Mouse (Mus musculus) left cerebral cortex, postnatal 36 days (tissue): Measurements from ENCODE around the gene Mbd6. TPM values are rescaled to one million over a fixed set of nuclear protein-coding genes. Genes with fewer than 3 reads are reported as not detected.

Experiments used
- DNase-seq, 2 experiments: peaks; one replicate each; pipeline ENCODE4 v3.0.0; 2021 to 2022; ENCODE audit warnings: low spot score in 2 of 2, mixed read lengths in 1 of 2
- intact Hi-C: fragments of 180-260 bp; cut with DNase I; formaldehyde crosslinking; loops from one replicate; pipeline ENCODE4 v1.15.1; 2025
- total RNA-seq, 2 experiments: library from RNA; stranded (reverse); gene quantifications; 2 replicates each; pipeline ENCODE4 v1.2.3; 2021

Mbd6 gene
- 10 to 100 TPM; 32.9 to 54.4 TPM for total RNA-seq

GRCm38 (mm10) chr10:127288800-127289572 is at the start of gene Mbd6:
Gene Mbd6, minus strand, starts transcription at chr10:127289018.
- intact Hi-C loops = loop anchor here (2.0 kb wide), 1 partner anchor 22 kb away; the partner anchor contains the start of gene Dctn2
- peak; percentile 88 to 90 for DNase-seq

GRCm38 (mm10) chr10:127337536-127338099 is 48.8 kb upstream of the Mbd6 start:
- DNase-seq = no peak
- intact Hi-C loops = no loop called here

GRCm38 (mm10) chr10:127336952-127337351 is 48.1 kb upstream of the Mbd6 start:
- DNase-seq = no peak
- intact Hi-C loops = no loop called here

- intact Hi-C loops = no loop called here
- no peak for DNase-seq
Observed at GRCm38 (mm10) chr10:127335271-127335670, 46.5 kb upstream of the Mbd6 start.

- no peak for DNase-seq
- intact Hi-C loops = no loop called here
Observed at GRCm38 (mm10) chr10:127333152-127333551, 44.3 kb upstream of the Mbd6 start.

- intact Hi-C loops = no loop called here
- no peak for DNase-seq
Observed at GRCm38 (mm10) chr10:127332211-127332874, 43.5 kb upstream of the Mbd6 start.

- intact Hi-C loops = no loop called here
- DNase-seq = no peak
Observed at GRCm38 (mm10) chr10:127330212-127330611, 41.4 kb upstream of the Mbd6 start.

GRCm38 (mm10) chr10:127327461-127328145 is 38.8 kb upstream of the Mbd6 start:
- DNase-seq = no peak
- intact Hi-C loops = no loop called here

- intact Hi-C loops = no loop called here
- DNase-seq = no peak
Observed at GRCm38 (mm10) chr10:127326828-127327227, 38.0 kb upstream of the Mbd6 start.

GRCm38 (mm10) chr10:127326017-127326801 is 37.4 kb upstream of the Mbd6 start:
- no peak for DNase-seq
- intact Hi-C loops = no loop called here

GRCm38 (mm10) chr10:127325454-127326016 is 36.7 kb upstream of the Mbd6 start:
- intact Hi-C loops = no loop called here
- no peak for DNase-seq

- intact Hi-C loops = no loop called here
- DNase-seq = no peak
Observed at GRCm38 (mm10) chr10:127324495-127324894, 35.7 kb upstream of the Mbd6 start.

GRCm38 (mm10) chr10:127323131-127323855 is 34.5 kb upstream of the Mbd6 start:
- intact Hi-C loops = no loop called here
- no peak for DNase-seq

- intact Hi-C loops = no loop called here
- DNase-seq = no peak
Observed at GRCm38 (mm10) chr10:127322669-127323068, 33.9 kb upstream of the Mbd6 start.

- intact Hi-C loops = no loop called here
- no peak for DNase-seq
Observed at GRCm38 (mm10) chr10:127322178-127322577, 33.4 kb upstream of the Mbd6 start.

GRCm38 (mm10) chr10:127321621-127322020 is 32.8 kb upstream of the Mbd6 start, which contains the start of gene Arhgap9:
Gene Arhgap9, plus strand, starts transcription at chr10:127321964.
- DNase-seq = no peak
- intact Hi-C loops = no loop called here

- intact Hi-C loops = no loop called here
- DNase-seq = no peak
Observed at GRCm38 (mm10) chr10:127319969-127320368, 31.2 kb upstream of the Mbd6 start.

- intact Hi-C loops = no loop called here
Observed at GRCm38 (mm10) chr10:127318009-127318408, 29.2 kb upstream of the Mbd6 start.

More at GRCm38 (mm10) chr10:127318009-127318408, 29.2 kb upstream of the Mbd6 start:
- no peak for DNase-seq
